Mouse (Mus musculus): ENCODE results near the gene Slc35e3. TPM values are rescaled to one million over a fixed set of nuclear protein-coding genes. Genes with fewer than 3 reads are reported as not detected.

Gene Slc35e3
- polyA plus RNA-seq, 1 experiment from 2014 or later, result 19.8 TPM

DNA sequence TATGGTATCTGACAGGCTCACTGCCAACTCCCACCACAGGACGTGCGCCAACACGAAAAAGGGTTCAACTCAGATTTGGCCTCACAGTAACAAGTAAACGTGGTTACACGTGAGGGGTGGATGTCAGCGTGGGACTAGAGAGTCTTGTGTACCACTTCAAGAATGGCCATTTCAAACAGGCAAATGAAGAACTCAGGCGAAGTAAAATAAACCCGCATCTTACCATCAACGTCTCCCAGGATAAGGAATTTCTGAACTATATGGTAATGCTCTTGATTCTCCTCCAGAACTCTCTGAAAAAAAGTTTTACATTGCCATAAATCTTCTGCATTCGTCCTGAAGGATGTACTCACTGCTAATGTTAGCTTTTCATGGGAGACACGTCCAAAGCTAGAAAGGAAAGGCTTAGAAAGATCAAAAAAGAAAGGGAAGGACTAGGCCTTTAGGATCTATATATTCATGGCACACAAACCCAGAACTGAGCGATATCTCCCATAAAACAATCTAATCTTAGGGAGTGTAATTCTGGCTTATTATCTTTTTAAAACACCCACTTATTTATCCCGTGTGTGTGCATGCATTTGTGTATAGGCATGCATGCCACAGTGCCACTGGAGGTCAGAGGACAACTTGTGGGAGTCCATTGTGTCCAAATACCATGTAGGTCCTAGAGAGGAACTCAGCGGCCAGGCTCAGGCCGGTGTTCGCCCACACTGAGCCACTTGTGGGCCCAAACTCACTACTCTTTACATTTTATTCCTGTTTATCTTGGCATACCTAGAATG lies 20.1 kb upstream of the Slc35e3 start:
- H3K9me3 ChIP-seq (ENCODE audit: control insufficient read depth, low read length), result no peaks in the 10 kb centered on the region
- peaks cover 33% of the 10 kb centered on the region for H3K36me3 ChIP-seq (ENCODE audit: control insufficient read depth, insufficient read depth, low read length)
- no peaks in the 10 kb centered on the region for H3K4me1 ChIP-seq (ENCODE audit: control insufficient read depth, insufficient read depth, low read length)
- no peak overlapping the region for H3K4me3 ChIP-seq (ENCODE audit: low read depth, low read length)
- H3K27me3 ChIP-seq (ENCODE audit: control insufficient read depth, insufficient read depth, low read length), result no peaks in the 10 kb centered on the region
- no peak overlapping the region for H3K27ac ChIP-seq (replicated peaks; ENCODE audit: low read depth, low read length)
- WGBS, result 93% methylated on average over 16 of the region's 16 CpGs
- DNase-seq (ENCODE audit: low spot score), result no peak
- ATAC-seq (ENCODE audit: insufficient number of reproducible peaks, low FRiP score, low TSS enrichment, low read depth), result no peak
- H3K9ac ChIP-seq (ENCODE audit: low read length), result no peak overlapping the region
- no peak overlapping the region for H3K4me2 ChIP-seq (ENCODE audit: low read depth, severe bottlenecking)

DNA sequence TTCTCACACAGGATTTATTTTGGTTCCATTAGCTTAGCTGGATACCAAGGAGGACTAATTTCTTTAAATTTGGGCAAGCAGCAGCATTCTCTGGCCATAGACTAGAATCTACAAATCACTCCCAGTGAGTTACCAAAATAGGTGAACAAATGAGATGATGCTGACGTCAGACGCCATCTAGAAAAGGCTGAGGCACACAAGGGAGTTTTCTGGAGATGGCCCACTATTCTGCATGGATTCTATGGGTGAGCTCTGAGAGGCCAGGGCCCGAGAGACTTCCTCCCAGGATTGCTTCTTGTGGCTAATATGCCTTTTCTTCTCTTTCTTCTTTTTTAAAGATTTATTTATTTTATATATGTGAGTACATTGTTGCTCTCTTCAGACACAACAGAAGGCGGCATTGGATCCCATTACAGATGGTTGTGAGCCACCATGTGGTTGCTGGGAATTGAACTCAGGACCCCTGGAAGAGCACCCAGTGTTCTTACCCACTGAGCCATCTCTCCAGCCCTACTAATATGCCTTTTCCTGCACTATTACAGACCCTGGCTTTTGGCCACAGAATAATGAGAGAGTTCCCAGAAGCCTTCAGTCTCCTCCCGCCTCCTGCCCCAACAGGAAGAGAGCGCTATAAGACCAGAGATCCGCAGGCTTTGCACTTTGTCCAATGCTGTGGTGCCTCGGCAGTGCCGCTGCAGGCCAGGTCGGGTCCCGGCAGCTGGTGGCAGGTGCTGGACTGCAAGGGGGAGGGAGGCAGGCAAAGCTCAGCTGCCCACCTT lies 19.1 kb upstream of the Slc35e3 start:
- no peak overlapping the region for H3K4me3 ChIP-seq (ENCODE audit: low read depth, low read length)
- no peaks in the 10 kb centered on the region for H3K4me1 ChIP-seq (ENCODE audit: control insufficient read depth, insufficient read depth, low read length)
- DNase-seq (ENCODE audit: low spot score) (no peak), ATAC-seq (ENCODE audit: insufficient number of reproducible peaks, low FRiP score, low TSS enrichment, low read depth) (no peak)
- no peaks in the 10 kb centered on the region for H3K9me3 ChIP-seq (ENCODE audit: control insufficient read depth, low read length)
- H3K27me3 ChIP-seq (ENCODE audit: control insufficient read depth, insufficient read depth, low read length), result no peaks in the 10 kb centered on the region
- 93% methylated on average over 11 of the region's 11 CpGs for WGBS
- H3K27ac ChIP-seq (replicated peaks; ENCODE audit: low read depth, low read length), result no peak overlapping the region
- peaks cover 38% of the 10 kb centered on the region for H3K36me3 ChIP-seq (ENCODE audit: control insufficient read depth, insufficient read depth, low read length)
- no peak overlapping the region for H3K4me2 ChIP-seq (ENCODE audit: low read depth, severe bottlenecking)
- H3K9ac ChIP-seq (ENCODE audit: low read length), result no peak overlapping the region

- no peak overlapping the region for H3K4me2 ChIP-seq (ENCODE audit: low read depth, severe bottlenecking)
- no peak overlapping the region for H3K9ac ChIP-seq (ENCODE audit: low read length)
- no peaks in the 10 kb centered on the region for H3K9me3 ChIP-seq (ENCODE audit: control insufficient read depth, low read length)
- WGBS, result 93% methylated on average over 6 of the region's 6 CpGs
- no peaks in the 10 kb centered on the region for H3K4me1 ChIP-seq (ENCODE audit: control insufficient read depth, insufficient read depth, low read length)
- no peak for DNase-seq (ENCODE audit: low spot score)
- H3K36me3 ChIP-seq (ENCODE audit: control insufficient read depth, insufficient read depth, low read length), result peaks cover 41% of the 10 kb centered on the region
- H3K27ac ChIP-seq (replicated peaks; ENCODE audit: low read depth, low read length), result no peak overlapping the region
- ATAC-seq (ENCODE audit: insufficient number of reproducible peaks, low FRiP score, low TSS enrichment, low read depth), result no peak
- no peak overlapping the region for H3K4me3 ChIP-seq (ENCODE audit: low read depth, low read length)
- H3K27me3 ChIP-seq (ENCODE audit: control insufficient read depth, insufficient read depth, low read length), result no peaks in the 10 kb centered on the region
These were observed 18.4 kb upstream of the Slc35e3 start for GRCm38 (mm10) chr10:117764598-117764997.

- Histone ChIP-seq H3K36me3 (ENCODE audit: control insufficient read depth, insufficient read depth, low read length) (peaks cover 41% of the 10 kb centered on the region), H3K4me1 (ENCODE audit: control insufficient read depth, insufficient read depth, low read length) (no peaks in the 10 kb centered on the region), H3K27ac (replicated peaks; ENCODE audit: low read depth, low read length) (no peak overlapping the region), H3K27me3 (ENCODE audit: control insufficient read depth, insufficient read depth, low read length) (no peaks in the 10 kb centered on the region), H3K4me2 (ENCODE audit: low read depth, severe bottlenecking) (no peak overlapping the region), H3K9ac (ENCODE audit: low read length) (no peak overlapping the region), H3K9me3 (ENCODE audit: control insufficient read depth, low read length) (no peaks in the 10 kb centered on the region), H3K4me3 (ENCODE audit: low read depth, low read length) (no peak overlapping the region)
- ATAC-seq (ENCODE audit: insufficient number of reproducible peaks, low FRiP score, low TSS enrichment, low read depth), result no peak
- DNase-seq (ENCODE audit: low spot score), result no peak
- WGBS, result 95% methylated on average over 16 of the region's 16 CpGs
These were observed 17.5 kb upstream of the Slc35e3 start for GRCm38 (mm10) chr10:117763588-117764190.

- no peak overlapping the region for H3K4me3 ChIP-seq (ENCODE audit: low read depth, low read length)
- H3K27ac ChIP-seq (replicated peaks; ENCODE audit: low read depth, low read length), result no peak overlapping the region
- no peaks in the 10 kb centered on the region for H3K4me1 ChIP-seq (ENCODE audit: control insufficient read depth, insufficient read depth, low read length)
- WGBS, result 95% methylated on average over 12 of the region's 12 CpGs
- ATAC-seq (ENCODE audit: insufficient number of reproducible peaks, low FRiP score, low TSS enrichment, low read depth) (no peak), DNase-seq (ENCODE audit: low spot score) (no peak)
- no peak overlapping the region for H3K9ac ChIP-seq (ENCODE audit: low read length)
- H3K36me3 ChIP-seq (ENCODE audit: control insufficient read depth, insufficient read depth, low read length), result peaks cover 39% of the 10 kb centered on the region
- H3K9me3 ChIP-seq (ENCODE audit: control insufficient read depth, low read length), result no peaks in the 10 kb centered on the region
- no peak overlapping the region for H3K4me2 ChIP-seq (ENCODE audit: low read depth, severe bottlenecking)
- no peaks in the 10 kb centered on the region for H3K27me3 ChIP-seq (ENCODE audit: control insufficient read depth, insufficient read depth, low read length)
These were observed 16.8 kb upstream of the Slc35e3 start for GRCm38 (mm10) chr10:117762966-117763365.

- no peak overlapping the region for H3K9ac ChIP-seq (ENCODE audit: low read length)
- DNase-seq (ENCODE audit: low spot score) (no peak), ATAC-seq (ENCODE audit: insufficient number of reproducible peaks, low FRiP score, low TSS enrichment, low read depth) (no peak)
- no peaks in the 10 kb centered on the region for H3K27me3 ChIP-seq (ENCODE audit: control insufficient read depth, insufficient read depth, low read length)
- no peak overlapping the region for H3K4me2 ChIP-seq (ENCODE audit: low read depth, severe bottlenecking)
- H3K9me3 ChIP-seq (ENCODE audit: control insufficient read depth, low read length), result no peaks in the 10 kb centered on the region
- 97% methylated on average over 2 of the region's 2 CpGs for WGBS
- no peaks in the 10 kb centered on the region for H3K4me1 ChIP-seq (ENCODE audit: control insufficient read depth, insufficient read depth, low read length)
- no peak overlapping the region for H3K4me3 ChIP-seq (ENCODE audit: low read depth, low read length)
- no peak overlapping the region for H3K27ac ChIP-seq (replicated peaks; ENCODE audit: low read depth, low read length)
- H3K36me3 ChIP-seq (ENCODE audit: control insufficient read depth, insufficient read depth, low read length), result peaks cover 35% of the 10 kb centered on the region
These were observed 16.2 kb upstream of the Slc35e3 start for GRCm38 (mm10) chr10:117762281-117762830.

- Histone ChIP-seq H3K9ac (ENCODE audit: low read length) (no peak overlapping the region), H3K36me3 (ENCODE audit: control insufficient read depth, insufficient read depth, low read length) (peaks cover 37% of the 10 kb centered on the region), H3K4me2 (ENCODE audit: low read depth, severe bottlenecking) (no peak overlapping the region), H3K27me3 (ENCODE audit: control insufficient read depth, insufficient read depth, low read length) (no peaks in the 10 kb centered on the region), H3K4me1 (ENCODE audit: control insufficient read depth, insufficient read depth, low read length) (no peaks in the 10 kb centered on the region), H3K4me3 (ENCODE audit: low read depth, low read length) (no peak overlapping the region), H3K27ac (replicated peaks; ENCODE audit: low read depth, low read length) (no peak overlapping the region), H3K9me3 (ENCODE audit: control insufficient read depth, low read length) (no peaks in the 10 kb centered on the region)
- DNase-seq (ENCODE audit: low spot score), result no peak
- WGBS, result 93% methylated on average over 6 of the region's 6 CpGs
- ATAC-seq (ENCODE audit: insufficient number of reproducible peaks, low FRiP score, low TSS enrichment, low read depth), result no peak
These were observed 15.4 kb upstream of the Slc35e3 start for GRCm38 (mm10) chr10:117761551-117761950.

- WGBS, result 91% methylated on average over 9 of the region's 9 CpGs
- Histone ChIP-seq H3K36me3 (ENCODE audit: control insufficient read depth, insufficient read depth, low read length) (peaks cover 37% of the 10 kb centered on the region), H3K4me3 (ENCODE audit: low read depth, low read length) (no peak overlapping the region), H3K4me2 (ENCODE audit: low read depth, severe bottlenecking) (no peak overlapping the region), H3K9me3 (ENCODE audit: control insufficient read depth, low read length) (no peaks in the 10 kb centered on the region), H3K9ac (ENCODE audit: low read length) (no peak overlapping the region), H3K27me3 (ENCODE audit: control insufficient read depth, insufficient read depth, low read length) (no peaks in the 10 kb centered on the region), H3K4me1 (ENCODE audit: control insufficient read depth, insufficient read depth, low read length) (no peaks in the 10 kb centered on the region), H3K27ac (replicated peaks; ENCODE audit: low read depth, low read length) (no peak overlapping the region)
- DNase-seq (ENCODE audit: low spot score) (no peak), ATAC-seq (ENCODE audit: insufficient number of reproducible peaks, low FRiP score, low TSS enrichment, low read depth) (no peak)
These were observed 14.7 kb upstream of the Slc35e3 start for GRCm38 (mm10) chr10:117760831-117761335.

All from limb, embryonic 11.5 days (tissue).